Mouse (Mus musculus) midbrain, embryonic 16.5 days (tissue): ENCODE measurements around the gene Adam17. TPM values are rescaled to one million over a fixed set of nuclear protein-coding genes. Genes with fewer than 3 reads are reported as not detected.

Source experiments
- ATAC-seq: fragments of 200-750 bp; cut with Nextera tagmentation; 2 replicates; pipeline ENCODE4 v1.8.0; 2017; ENCODE audit warnings: moderate TSS enrichment
- H3K27ac ChIP-seq: fragments of 300-500 bp; sonication (generic); 2 replicates; pipeline ENCODE4 v1.5.1; 2014; ENCODE audit warnings: mild to moderate bottlenecking, low read length, mixed read lengths
- H3K27me3 ChIP-seq: fragments of 300-500 bp; sonication (generic); 2 replicates; pipeline ENCODE4 v1.6.1; 2014; ENCODE audit warnings: low read depth, low read length, mixed read lengths; ENCODE audit not compliant: control insufficient read depth, insufficient read depth
- H3K36me3 ChIP-seq: fragments of 300-500 bp; sonication (generic); 2 replicates; pipeline ENCODE4 v1.6.1; 2014; ENCODE audit warnings: mild to moderate bottlenecking, low read length, moderate library complexity, mixed read lengths; ENCODE audit not compliant: control insufficient read depth, insufficient read depth
- H3K4me1 ChIP-seq: fragments of 300-500 bp; sonication (generic); 2 replicates; pipeline ENCODE4 v1.6.1; 2014; ENCODE audit warnings: mild to moderate bottlenecking, low read length, mixed read lengths; ENCODE audit not compliant: control insufficient read depth, insufficient read depth
- H3K4me2 ChIP-seq: fragments of 300-500 bp; sonication (generic); 2 replicates; pipeline ENCODE4 v1.6.1; 2014; ENCODE audit warnings: mild to moderate bottlenecking, low read length, mixed read lengths
- H3K4me3 ChIP-seq: fragments of 300-500 bp; sonication (generic); 2 replicates; pipeline ENCODE4 v1.5.1; 2014; ENCODE audit warnings: low read depth, mild to moderate bottlenecking, low read length, moderate library complexity, mixed read lengths
- H3K9ac ChIP-seq: fragments of 300-500 bp; sonication (generic); 2 replicates; pipeline ENCODE4 v1.6.1; 2014; ENCODE audit warnings: low read depth, low read length, mixed read lengths
- H3K9me3 ChIP-seq: fragments of 300-500 bp; sonication (generic); replicated peaks from 2 replicates; pipeline ENCODE4 v1.6.1; 2014; ENCODE audit warnings: mild to moderate bottlenecking, low read length, mixed read lengths; ENCODE audit not compliant: control insufficient read depth, poor library complexity, severe bottlenecking
- whole genome bisulfite sequencing: fragments of 180-500 bp; shearing (Covaris S2); extraction: QIAGEN DNeasy Blood & Tissue Kit; methylation state at CpG from one replicate; pipeline ENCODE4 v1.1.7; 2014; 5-methylcytosine and 5-hydroxymethylcytosine counted together
- polyA plus RNA-seq: library from polyadenylated mRNA; unstranded; fragments of >200 nt; fragmentation: Nextera tagmentation; extraction: Ambion mirVana; gene quantifications from 2 replicates; pipeline ENCODE4 v1.2.1, GENCODE M21; 2015

The Adam17 gene
- polyA plus RNA-seq = 16.0 and 17.8 TPM in 2 replicates

GRCm38 (mm10) chr12:21373100-21373819 is at the start of gene Adam17:
Gene Adam17 (minus strand): TSS chr12:21373632.
- peak; percentile 99 for ATAC-seq
- no peaks in the 10 kb centered on the region for H3K36me3 ChIP-seq
- peak within 1 kb of the TSS; percentile 77 for H3K4me2 ChIP-seq
- H3K4me3 ChIP-seq = peak within 1 kb of the TSS; percentile 63
- H3K9ac ChIP-seq = peak within 1 kb of the TSS; percentile 92
- peak within 1 kb of the TSS; percentile 96 for H3K27ac ChIP-seq
- no peaks in the 10 kb centered on the region for H3K27me3 ChIP-seq
- WGBS = under 1% methylated on average over 55 of the region's 55 CpGs
- H3K9me3 ChIP-seq = no peaks in the 10 kb centered on the region
- H3K4me1 ChIP-seq = peaks cover 14% of the 10 kb centered on the region

- Histone ChIP-seq H3K27me3 (no peaks in the 10 kb centered on the region), H3K4me3 (peak overlapping the region; percentile 88), H3K27ac (peak overlapping the region; percentile 100), H3K4me2 (peak overlapping the region; percentile 74), H3K9ac (peak overlapping the region; percentile 88), H3K9me3 (no peaks in the 10 kb centered on the region), H3K36me3 (no peaks in the 10 kb centered on the region), H3K4me1 (peaks cover 23% of the 10 kb centered on the region)
- WGBS = 26% methylated on average over 10 of the region's 11 CpGs
- ATAC-seq = no peak
Observed at GRCm38 (mm10) chr12:21418621-21419131, 45.2 kb upstream of the Adam17 start.

GRCm38 (mm10) chr12:21418083-21418482 is 44.7 kb upstream of the Adam17 start:
- Histone ChIP-seq H3K36me3 (peaks cover 5% of the 10 kb centered on the region; the same call in 1 of the 2 replicates), H3K9ac (peak overlapping the region; percentile 88), H3K4me3 (peak overlapping the region; percentile 88), H3K27ac (peak overlapping the region; percentile 100), H3K9me3 (no peaks in the 10 kb centered on the region), H3K4me1 (peaks cover 23% of the 10 kb centered on the region), H3K27me3 (no peaks in the 10 kb centered on the region), H3K4me2 (peak overlapping the region; percentile 74)
- 6% methylated on average over 10 of the region's 10 CpGs for WGBS
- no peak for ATAC-seq

GRCm38 (mm10) chr12:21417100-21418070 is 44.0 kb upstream of the Adam17 start, which contains the start of gene Ywhaq:
Gene Ywhaq (minus strand): TSS chr12:21417637.
- Histone ChIP-seq H3K27me3 (no peaks in the 10 kb centered on the region), H3K36me3 (peaks cover 11% of the 10 kb centered on the region), H3K9ac (peak within 1 kb of the TSS; percentile 99), H3K4me3 (peak within 1 kb of the TSS; percentile 88), H3K27ac (peak within 1 kb of the TSS; percentile 100), H3K4me2 (peak within 1 kb of the TSS; percentile 93), H3K4me1 (peaks cover 23% of the 10 kb centered on the region), H3K9me3 (no peaks in the 10 kb centered on the region)
- ATAC-seq = peak; percentile 99
- WGBS = under 1% methylated on average over 84 of the region's 103 CpGs

- no peak for ATAC-seq
Observed at GRCm38 (mm10) chr12:21416506-21416905, 43.1 kb upstream of the Adam17 start.

GRCm38 (mm10) chr12:21410620-21411019 is 37.2 kb upstream of the Adam17 start:
- H3K4me1 ChIP-seq = peaks cover 14% of the 10 kb centered on the region
- H3K4me2 ChIP-seq = no peak overlapping the region
- H3K27me3 ChIP-seq = no peaks in the 10 kb centered on the region
- H3K27ac ChIP-seq = no peak overlapping the region
- no peak overlapping the region for H3K9ac ChIP-seq
- H3K9me3 ChIP-seq = no peaks in the 10 kb centered on the region; the same call in 1 of the 2 replicates
- H3K4me3 ChIP-seq = no peak overlapping the region
- ATAC-seq = no peak
- peaks cover 51% of the 10 kb centered on the region for H3K36me3 ChIP-seq
- 100% methylated on average over 2 of the region's 2 CpGs for whole genome bisulfite sequencing

More at GRCm38 (mm10) chr12:21416506-21416905, 43.1 kb upstream of the Adam17 start:
- Histone ChIP-seq H3K4me2 (peak overlapping the region; percentile 93), H3K4me3 (peak overlapping the region; percentile 88), H3K4me1 (peaks cover 23% of the 10 kb centered on the region), H3K27me3 (no peaks in the 10 kb centered on the region), H3K36me3 (peaks cover 17% of the 10 kb centered on the region), H3K9me3 (no peaks in the 10 kb centered on the region), H3K27ac (peak overlapping the region; percentile 76), H3K9ac (peak overlapping the region; percentile 73)
- 0% methylated on average over 13 of the region's 15 CpGs for WGBS

GRCm38 (mm10) chr12:21409651-21410050 is 36.2 kb upstream of the Adam17 start:
- H3K27me3 ChIP-seq = no peaks in the 10 kb centered on the region
- peaks cover 6% of the 10 kb centered on the region for H3K4me1 ChIP-seq
- 98% methylated on average over 3 of the region's 3 CpGs for WGBS
- ATAC-seq = no peak
- H3K4me3 ChIP-seq = no peak overlapping the region
- no peaks in the 10 kb centered on the region; the same call in 1 of the 2 replicates for H3K9me3 ChIP-seq
- H3K36me3 ChIP-seq = peaks cover 51% of the 10 kb centered on the region
- no peak overlapping the region for H3K27ac ChIP-seq
- H3K9ac ChIP-seq = no peak overlapping the region
- H3K4me2 ChIP-seq = no peak overlapping the region

- 97% methylated on average over 2 of the region's 2 CpGs for WGBS
Observed at GRCm38 (mm10) chr12:21408789-21409367, 35.4 kb upstream of the Adam17 start.

More at GRCm38 (mm10) chr12:21408789-21409367, 35.4 kb upstream of the Adam17 start:
- no peak overlapping the region for H3K9ac ChIP-seq
- H3K4me1 ChIP-seq = no peaks in the 10 kb centered on the region
- H3K36me3 ChIP-seq = peaks cover 51% of the 10 kb centered on the region
- no peak overlapping the region for H3K4me2 ChIP-seq
- ATAC-seq = no peak
- no peak overlapping the region for H3K27ac ChIP-seq
- H3K4me3 ChIP-seq = no peak overlapping the region
- no peaks in the 10 kb centered on the region for H3K27me3 ChIP-seq
- H3K9me3 ChIP-seq = no peaks in the 10 kb centered on the region; the same call in 1 of the 2 replicates
